Comparison of ENCODE assay signal across 8 mouse cellular contexts in the genomic region with DNA sequence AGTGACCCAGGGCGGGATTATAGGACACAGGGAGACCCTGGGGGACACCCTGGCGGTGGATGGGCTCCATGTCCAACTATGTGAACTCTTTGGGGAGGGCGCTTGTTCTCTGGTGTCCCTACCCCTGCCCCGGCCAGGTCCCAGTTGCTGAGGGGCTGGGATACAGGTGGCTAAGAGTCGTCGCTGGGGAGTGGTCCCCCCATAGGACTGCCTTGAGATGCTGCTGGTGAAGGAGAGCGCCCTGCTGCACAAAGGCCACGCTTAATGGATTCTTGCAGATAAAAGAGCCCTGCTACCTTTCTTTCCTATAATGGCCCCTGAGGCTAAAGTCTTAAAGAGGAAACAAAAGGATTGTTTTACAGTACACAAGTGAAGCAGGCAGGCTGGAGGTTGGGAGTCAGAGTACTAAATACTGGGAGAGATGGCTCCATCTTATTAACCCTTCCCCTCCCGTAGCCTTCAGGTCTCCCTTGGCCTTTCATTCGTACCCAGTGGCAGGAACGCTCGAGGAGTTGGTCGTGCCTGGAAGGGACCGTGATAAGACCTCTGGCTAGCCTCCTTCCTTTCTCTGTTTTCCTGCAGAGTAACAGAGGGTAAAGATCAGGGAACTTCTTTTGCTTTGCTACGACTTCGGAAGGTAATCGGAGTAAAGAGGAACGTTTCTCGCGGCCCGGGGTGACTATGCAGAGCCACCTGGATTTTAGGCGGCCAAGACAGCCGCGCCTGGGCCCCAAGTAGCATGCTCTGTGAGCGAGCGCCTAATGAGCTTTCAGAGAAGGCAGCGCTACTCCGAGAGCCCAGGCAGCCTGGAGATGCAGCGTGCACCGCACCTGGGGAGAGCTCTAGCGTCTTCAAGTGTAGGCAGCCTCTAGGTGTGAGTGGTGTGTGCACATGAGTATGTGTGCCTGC.
DNase-seq lines count a peak whose midpoint lies in the region; ATAC-seq lines count a peak whose summit lies in the region.

No protein-coding gene starts in this region.

- peaks cover 17% of the 10 kb centered on the region for H3K4me1 ChIP-seq in hindbrain, embryonic 11.5 days (replicated peaks; ENCODE audit: control insufficient read depth, insufficient read depth, low read length)
- peaks cover 42% of the 10 kb centered on the region for H3K4me1 ChIP-seq in midbrain, embryonic 13.5 days (replicated peaks)

- peak overlapping the region; percentile 44 for H3K4me2 ChIP-seq in hindbrain, embryonic 11.5 days (replicated peaks; ENCODE audit: low read depth, low read length)
- H3K4me2 ChIP-seq in midbrain, embryonic 13.5 days (replicated peaks), result peak overlapping the region; percentile 46

- no peaks in the 10 kb centered on the region for H3K9me3 ChIP-seq in hindbrain, embryonic 11.5 days (ENCODE audit: control insufficient read depth, low read length)
- H3K9me3 ChIP-seq in midbrain, embryonic 13.5 days, result no peaks in the 10 kb centered on the region

- intact Hi-C loops in left cerebral cortex, postnatal 36 days (cut with DNase I), result no loop called here

- 9% methylated on average over 31 of the region's 31 CpGs for WGBS in hindbrain, embryonic 11.5 days
- 4% methylated on average over 31 of the region's 31 CpGs for WGBS in midbrain, embryonic 13.5 days

- peak overlapping the region; percentile 44 for H3K9ac ChIP-seq in hindbrain, embryonic 11.5 days (ENCODE audit: low read depth, low read length)
- peak overlapping the region; percentile 19 for H3K9ac ChIP-seq in midbrain, embryonic 13.5 days (replicated peaks)

- no peaks in the 10 kb centered on the region for H3K27me3 ChIP-seq in hindbrain, embryonic 11.5 days (ENCODE audit: control insufficient read depth, insufficient read depth, low read length)
- H3K27me3 ChIP-seq in midbrain, embryonic 13.5 days, result no peaks in the 10 kb centered on the region

- ATAC-seq in cerebellum, adult (ENCODE audit: insufficient number of reproducible peaks, low FRiP score, low TSS enrichment), result peak; percentile 40; the same call in 1 of the 2 replicates
- ATAC-seq in hindbrain, embryonic 11.5 days (ENCODE audit: low FRiP score), result peak; percentile 46; the same call in 1 of the 2 replicates
- ATAC-seq in midbrain, embryonic 13.5 days, result peak; percentile 73

- no peak for DNase-seq in cerebellum, adult 9-11 months
- peak; percentile 55 for DNase-seq in R1 (ENCODE audit: low read depth, low spot score)
- DNase-seq in hindbrain, embryonic 11.5 days (ENCODE audit: low spot score), result peak; percentile 56
- DNase-seq in layer of hippocampus, postnatal 36 days, result no peak
- DNase-seq in left cerebral cortex, postnatal 36 days (ENCODE audit: low spot score in 2 of 2), result no peak
- DNase-seq in layer of hippocampus, adult 18-20 months (ENCODE audit: low spot score in 2 of 2), result no peak

- no peak overlapping the region for H3K4me3 ChIP-seq in hindbrain, embryonic 11.5 days (ENCODE audit: low read depth, low read length)
- peak overlapping the region; percentile 25 for H3K4me3 ChIP-seq in midbrain, embryonic 13.5 days (replicated peaks)

- H3K27ac ChIP-seq in hindbrain, embryonic 11.5 days (ENCODE audit: low read depth, low read length), result peak overlapping the region; percentile 42
- peak overlapping the region; percentile 63 for H3K27ac ChIP-seq in midbrain, embryonic 13.5 days

- H3K36me3 ChIP-seq in hindbrain, embryonic 11.5 days (ENCODE audit: control insufficient read depth, insufficient read depth, low read length), result no peaks in the 10 kb centered on the region
- no peaks in the 10 kb centered on the region for H3K36me3 ChIP-seq in midbrain, embryonic 13.5 days

Comparison
In these comparisons a context has a peak if more than half of its experiments do, and no peak if none do; other contexts are left out.
1. DNase-seq: peak in R1 (single experiment) and hindbrain, embryonic 11.5 days (single experiment); none in cerebellum, adult 9-11 months (single experiment), layer of hippocampus, postnatal 36 days (0 of 2), left cerebral cortex, postnatal 36 days (0 of 2) and layer of hippocampus, adult 18-20 months (0 of 2).
2. Peak in every context shown above with its lines, with median percentiles within 50 percentile points of each other: ATAC-seq.